Mouse (Mus musculus): ENCODE results near the gene Gm20379.
A peak's percentile ranks its signal among the peaks of the same experiment; 100 is the strongest.

Gm20379 gene

GRCm38 (mm10) chr13:92337773-92338462 is 32.1 kb downstream of the Gm20379 start:
- DNase-seq: no peak

- no peak for DNase-seq
Measured at GRCm38 (mm10) chr13:92339787-92340186, 34.0 kb downstream of the Gm20379 start.

GRCm38 (mm10) chr13:92344033-92344432 is 38.3 kb downstream of the Gm20379 start:
- DNase-seq: no peak

- DNase-seq: no peak
Measured at GRCm38 (mm10) chr13:92346338-92346737, 40.6 kb downstream of the Gm20379 start.

GRCm38 (mm10) chr13:92351100-92351499 is 45.3 kb downstream of the Gm20379 start:
- no peak for DNase-seq

- DNase-seq: no peak
Measured at GRCm38 (mm10) chr13:92353956-92354355, 48.2 kb downstream of the Gm20379 start.

GRCm38 (mm10) chr13:92354456-92355271 is 48.9 kb downstream of the Gm20379 start, which contains the start of the genes Dhfr and Msh3:
Gene Dhfr (plus strand): TSS chr13:92354726.
Gene Msh3 (minus strand): TSS chr13:92355003.
- DNase-seq: peak; percentile 98

GRCm38 (mm10) chr13:92355272-92355643 is 49.5 kb downstream of the Gm20379 start:
- peak; percentile 65 for DNase-seq

GRCm38 (mm10) chr13:92356376-92356775 is 50.6 kb downstream of the Gm20379 start:
- no peak for DNase-seq

Measured in kidney, adult 18-20 months (tissue).